Mouse (Mus musculus): ENCODE results near the gene Gba. TPM values are rescaled to one million over a fixed set of nuclear protein-coding genes. Genes with fewer than 3 reads are reported as not detected.
A peak's percentile ranks its signal among the peaks of the same experiment; 100 is the strongest.

Gba gene
- polyA plus RNA-seq, 1 experiment from 2014 or later, result 34.0 TPM

DNA sequence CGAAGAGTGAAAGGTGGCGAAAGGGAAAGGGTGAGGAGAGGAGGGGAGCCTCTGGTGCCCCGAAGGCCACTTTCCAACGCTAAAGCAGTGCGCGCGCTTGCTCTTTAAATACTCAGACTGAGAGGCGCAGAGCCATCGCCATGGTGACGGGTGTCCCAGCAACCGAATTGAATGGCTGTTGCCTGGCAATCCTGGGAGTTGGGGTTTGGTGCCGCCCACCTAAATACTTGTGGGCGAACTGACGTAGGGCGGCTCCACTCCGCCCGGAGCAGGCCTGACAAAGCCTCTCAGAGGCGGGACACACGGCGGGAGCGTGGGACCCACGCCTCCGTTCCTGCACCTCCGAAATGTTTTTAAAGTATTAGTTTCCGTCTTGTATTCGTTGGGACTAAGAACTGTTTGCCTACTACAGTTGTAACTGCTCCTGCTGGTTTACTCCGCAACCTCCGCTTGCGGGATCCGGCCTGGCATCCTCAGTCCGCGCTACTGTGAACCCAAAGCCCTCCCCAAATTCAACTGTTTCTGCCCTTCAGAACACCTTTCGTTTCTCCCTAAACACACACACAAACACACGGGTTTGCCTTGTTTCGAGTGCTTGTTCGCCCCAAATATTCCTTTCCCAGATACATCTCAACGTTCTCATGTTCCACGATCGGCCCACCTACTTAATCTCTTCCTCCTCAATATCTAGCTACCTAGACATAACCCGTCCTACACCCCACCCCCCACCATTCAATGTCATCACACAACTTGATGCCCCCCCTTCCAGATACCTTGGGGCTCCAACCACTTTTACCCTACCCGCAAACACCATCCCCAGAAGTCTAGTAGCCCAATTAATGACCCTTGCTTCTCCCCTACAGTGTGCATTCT is 24.8 kb downstream of the Gba start:
- no peaks in the 10 kb centered on the region for H3K36me3 ChIP-seq (ENCODE audit: control insufficient read depth, insufficient read depth, low read length)
- no peaks in the 10 kb centered on the region for H3K9me3 ChIP-seq (ENCODE audit: control insufficient read depth, low read length)
- peak overlapping the region; percentile 26 to 50; a peak in 2 of 4 replicates for H3K27ac ChIP-seq (replicated peaks in 1 of 2; ENCODE audit: control insufficient read depth in 1 of 2, insufficient read depth in 1 of 2, low read depth in 2 of 2, low read length in 2 of 2)
- H3K4me1 ChIP-seq (ENCODE audit: control insufficient read depth in 2 of 2, insufficient read depth in 2 of 2, low read length in 2 of 2), result peaks cover 10 to 16% of the 10 kb centered on the region in 2 experiments
- peaks cover 32% of the 10 kb centered on the region for H3K27me3 ChIP-seq (ENCODE audit: control insufficient read depth, insufficient read depth, low read length)
- H3K4me2 ChIP-seq (ENCODE audit: low read length), result peak overlapping the region; percentile 73
- 5% methylated on average over 41 of the region's 41 CpGs for WGBS
- H3K4me3 ChIP-seq (ENCODE audit: control insufficient read depth in 1 of 2, insufficient read depth in 1 of 2, low read depth in 1 of 2, low read length in 2 of 2), result peak overlapping the region; percentile 50 to 60
- ATAC-seq (ENCODE audit: insufficient number of reproducible peaks, insufficient read depth, low FRiP score, low read depth), result peak; percentile 75
- H3K9ac ChIP-seq (ENCODE audit: low read length), result peak overlapping the region; percentile 49

DNA sequence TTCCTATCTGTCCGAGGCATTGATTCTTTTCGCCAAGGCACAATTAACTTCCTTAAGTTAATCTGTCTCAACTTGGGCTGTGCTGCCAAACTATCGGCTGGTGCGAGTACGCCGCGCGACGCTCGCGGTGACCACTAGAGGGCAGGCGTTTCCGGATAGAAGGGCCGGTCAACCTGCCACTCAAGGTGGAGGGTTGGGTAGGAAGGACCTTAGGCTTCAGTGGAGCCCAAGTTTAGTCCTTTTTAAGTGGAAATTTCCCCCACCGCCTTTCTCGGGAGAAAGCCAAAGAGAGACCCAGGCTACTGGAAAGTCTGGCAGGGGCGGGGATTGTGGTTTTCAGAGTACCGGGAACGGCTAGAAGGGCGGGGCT is 25.4 kb downstream of the Gba start:
- H3K4me2 ChIP-seq (ENCODE audit: low read length), result peak overlapping the region; percentile 73
- H3K27me3 ChIP-seq (ENCODE audit: control insufficient read depth, insufficient read depth, low read length), result peaks cover 32% of the 10 kb centered on the region
- peak overlapping the region; percentile 50 to 60 for H3K4me3 ChIP-seq (ENCODE audit: control insufficient read depth in 1 of 2, insufficient read depth in 1 of 2, low read depth in 1 of 2, low read length in 2 of 2)
- no peaks in the 10 kb centered on the region for H3K9me3 ChIP-seq (ENCODE audit: control insufficient read depth, low read length)
- WGBS, result under 1% methylated on average over 20 of the region's 20 CpGs
- H3K27ac ChIP-seq (replicated peaks in 1 of 2; ENCODE audit: control insufficient read depth in 1 of 2, insufficient read depth in 1 of 2, low read depth in 2 of 2, low read length in 2 of 2), result no peak overlapping the region
- H3K4me1 ChIP-seq (ENCODE audit: control insufficient read depth in 2 of 2, insufficient read depth in 2 of 2, low read length in 2 of 2), result peaks cover 13 to 21% of the 10 kb centered on the region in 2 experiments
- peak overlapping the region; percentile 67 for H3K9ac ChIP-seq (ENCODE audit: low read length)
- peak; percentile 55; the same call in 1 of the 2 replicates for ATAC-seq (ENCODE audit: insufficient number of reproducible peaks, insufficient read depth, low FRiP score, low read depth)
- H3K36me3 ChIP-seq (ENCODE audit: control insufficient read depth, insufficient read depth, low read length), result no peaks in the 10 kb centered on the region

DNA sequence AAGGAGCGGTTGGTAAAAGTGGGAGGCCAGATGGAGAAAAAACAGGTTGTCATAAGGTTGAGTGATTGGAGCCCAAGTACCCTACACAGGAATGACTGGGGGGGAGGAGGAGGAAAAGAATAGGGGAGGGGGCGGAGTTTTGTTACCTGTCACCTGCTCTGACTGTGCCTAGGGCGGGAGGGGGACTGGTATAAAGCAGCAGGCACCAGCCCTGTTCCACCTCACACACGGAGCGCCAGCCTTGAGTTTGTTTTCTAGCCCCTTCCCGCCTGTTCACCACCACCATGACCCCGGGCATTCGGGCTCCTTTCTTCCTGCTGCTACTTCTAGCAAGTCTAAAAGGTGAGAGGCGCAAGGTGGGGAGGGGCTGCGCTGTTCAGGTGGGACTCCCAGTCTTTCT is 26.1 kb downstream of the Gba start, which contains the start of gene Muc1:
Muc1 (plus strand) TSS at position 222 of the 400 bp plus-strand sequence.
- peaks cover 19 to 27% of the 10 kb centered on the region in 2 experiments for H3K4me1 ChIP-seq (ENCODE audit: control insufficient read depth in 2 of 2, insufficient read depth in 2 of 2, low read length in 2 of 2)
- H3K9me3 ChIP-seq (ENCODE audit: control insufficient read depth, low read length), result no peaks in the 10 kb centered on the region
- H3K27me3 ChIP-seq (ENCODE audit: control insufficient read depth, insufficient read depth, low read length), result peaks cover 32% of the 10 kb centered on the region
- WGBS, result 22% methylated on average over 10 of the region's 10 CpGs
- peak within 1 kb of the TSS; percentile 67 for H3K9ac ChIP-seq (ENCODE audit: low read length)
- peak within 1 kb of the TSS; percentile 50 to 60 for H3K4me3 ChIP-seq (ENCODE audit: control insufficient read depth in 1 of 2, insufficient read depth in 1 of 2, low read depth in 1 of 2, low read length in 2 of 2)
- peak within 1 kb of the TSS; percentile 73 for H3K4me2 ChIP-seq (ENCODE audit: low read length)
- no peaks in the 10 kb centered on the region for H3K36me3 ChIP-seq (ENCODE audit: control insufficient read depth, insufficient read depth, low read length)
- ATAC-seq (ENCODE audit: insufficient number of reproducible peaks, insufficient read depth, low FRiP score, low read depth), result no peak
- H3K27ac ChIP-seq (replicated peaks in 1 of 2; ENCODE audit: control insufficient read depth in 1 of 2, insufficient read depth in 1 of 2, low read depth in 2 of 2, low read length in 2 of 2), result no peak within 1 kb of the TSS

DNA sequence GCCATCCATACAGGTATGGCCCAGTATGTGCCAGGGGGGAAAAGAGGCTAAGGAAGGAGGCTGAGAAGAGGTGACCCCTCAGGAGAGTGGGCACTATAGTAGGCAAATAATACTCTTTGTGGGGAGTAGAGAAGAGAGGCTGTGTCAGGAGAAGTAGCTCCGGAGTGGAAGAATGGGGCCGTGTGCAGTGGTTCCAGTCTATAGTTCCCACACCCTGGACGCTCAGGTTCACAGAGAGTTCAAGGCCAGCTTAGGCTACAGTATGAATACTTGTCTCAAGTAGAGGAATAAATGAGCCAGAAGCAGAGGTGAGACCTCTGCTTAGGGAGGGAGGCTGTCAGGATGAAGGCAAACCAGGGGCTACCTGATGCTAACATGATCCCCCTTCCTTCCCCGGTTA is 26.5 kb downstream of the Gba start:
- no peak overlapping the region for H3K9ac ChIP-seq (ENCODE audit: low read length)
- H3K4me1 ChIP-seq (ENCODE audit: control insufficient read depth in 2 of 2, insufficient read depth in 2 of 2, low read length in 2 of 2), result peaks cover 19 to 28% of the 10 kb centered on the region in 2 experiments
- H3K36me3 ChIP-seq (ENCODE audit: control insufficient read depth, insufficient read depth, low read length), result no peaks in the 10 kb centered on the region
- 0 out of 2 replicates have a peak overlapping the region, but pooled peaks have one; percentile 73 for H3K4me2 ChIP-seq (ENCODE audit: low read length)
- no peak overlapping the region for H3K4me3 ChIP-seq (ENCODE audit: control insufficient read depth in 1 of 2, insufficient read depth in 1 of 2, low read depth in 1 of 2, low read length in 2 of 2)
- peaks cover 32% of the 10 kb centered on the region for H3K27me3 ChIP-seq (ENCODE audit: control insufficient read depth, insufficient read depth, low read length)
- H3K27ac ChIP-seq (replicated peaks in 1 of 2; ENCODE audit: control insufficient read depth in 1 of 2, insufficient read depth in 1 of 2, low read depth in 2 of 2, low read length in 2 of 2), result no peak overlapping the region
- WGBS, result 63% methylated on average over 4 of the region's 4 CpGs
- ATAC-seq (ENCODE audit: insufficient number of reproducible peaks, insufficient read depth, low FRiP score, low read depth), result no peak
- no peaks in the 10 kb centered on the region for H3K9me3 ChIP-seq (ENCODE audit: control insufficient read depth, low read length)

DNA sequence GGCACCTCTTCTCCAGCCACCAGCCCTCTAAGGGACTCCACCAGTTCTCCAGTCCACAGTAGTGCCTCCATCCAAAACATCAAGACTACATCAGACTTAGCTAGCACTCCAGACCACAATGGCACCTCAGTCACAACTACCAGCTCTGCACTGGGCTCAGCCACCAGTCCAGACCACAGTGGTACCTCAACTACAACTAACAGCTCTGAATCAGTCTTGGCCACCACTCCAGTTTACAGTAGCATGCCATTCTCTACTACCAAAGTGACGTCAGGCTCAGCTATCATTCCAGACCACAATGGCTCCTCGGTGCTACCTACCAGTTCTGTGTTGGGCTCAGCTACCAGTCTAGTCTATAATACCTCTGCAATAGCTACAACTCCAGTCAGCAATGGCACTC is 27.8 kb downstream of the Gba start:
- Histone ChIP-seq H3K27me3 (ENCODE audit: control insufficient read depth, insufficient read depth, low read length) (peaks cover 24% of the 10 kb centered on the region; the same call in 1 of the 2 replicates), H3K27ac (replicated peaks in 1 of 2; ENCODE audit: control insufficient read depth in 1 of 2, insufficient read depth in 1 of 2, low read depth in 2 of 2, low read length in 2 of 2) (no peak overlapping the region), H3K4me1 (ENCODE audit: control insufficient read depth in 2 of 2, insufficient read depth in 2 of 2, low read length in 2 of 2) (peaks cover 19 to 28% of the 10 kb centered on the region in 2 experiments), H3K4me2 (ENCODE audit: low read length) (no peak overlapping the region), H3K4me3 (ENCODE audit: control insufficient read depth in 1 of 2, insufficient read depth in 1 of 2, low read depth in 1 of 2, low read length in 2 of 2) (no peak overlapping the region), H3K9me3 (ENCODE audit: control insufficient read depth, low read length) (no peaks in the 10 kb centered on the region), H3K9ac (ENCODE audit: low read length) (no peak overlapping the region), H3K36me3 (ENCODE audit: control insufficient read depth, insufficient read depth, low read length) (no peaks in the 10 kb centered on the region)
- ATAC-seq (ENCODE audit: insufficient number of reproducible peaks, insufficient read depth, low FRiP score, low read depth), result no peak
- WGBS, result 82% methylated on average over 2 of the region's 2 CpGs

DNA sequence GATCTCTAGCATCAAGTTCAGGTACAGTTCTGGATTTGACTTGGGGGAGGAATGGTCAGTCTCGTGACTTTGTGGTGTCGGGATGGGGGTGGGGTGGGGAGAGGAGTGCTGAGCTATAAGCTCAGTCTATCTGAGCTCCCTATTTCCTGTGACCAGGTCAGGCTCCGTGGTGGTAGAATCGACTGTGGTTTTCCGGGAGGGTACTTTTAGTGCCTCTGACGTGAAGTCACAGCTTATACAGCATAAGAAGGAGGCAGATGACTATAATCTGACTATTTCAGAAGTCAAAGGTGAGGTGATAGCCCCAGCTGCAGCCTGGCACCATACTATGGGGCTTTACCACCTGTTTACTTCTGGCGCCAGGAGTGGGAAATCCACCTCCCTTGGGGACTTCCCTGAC is 28.6 kb downstream of the Gba start:
- no peak overlapping the region for H3K27ac ChIP-seq (replicated peaks in 1 of 2; ENCODE audit: control insufficient read depth in 1 of 2, insufficient read depth in 1 of 2, low read depth in 2 of 2, low read length in 2 of 2)
- no peaks in the 10 kb centered on the region for H3K9me3 ChIP-seq (ENCODE audit: control insufficient read depth, low read length)
- H3K4me1 ChIP-seq (ENCODE audit: control insufficient read depth in 2 of 2, insufficient read depth in 2 of 2, low read length in 2 of 2), result peaks cover 19 to 28% of the 10 kb centered on the region in 2 experiments

DNA sequence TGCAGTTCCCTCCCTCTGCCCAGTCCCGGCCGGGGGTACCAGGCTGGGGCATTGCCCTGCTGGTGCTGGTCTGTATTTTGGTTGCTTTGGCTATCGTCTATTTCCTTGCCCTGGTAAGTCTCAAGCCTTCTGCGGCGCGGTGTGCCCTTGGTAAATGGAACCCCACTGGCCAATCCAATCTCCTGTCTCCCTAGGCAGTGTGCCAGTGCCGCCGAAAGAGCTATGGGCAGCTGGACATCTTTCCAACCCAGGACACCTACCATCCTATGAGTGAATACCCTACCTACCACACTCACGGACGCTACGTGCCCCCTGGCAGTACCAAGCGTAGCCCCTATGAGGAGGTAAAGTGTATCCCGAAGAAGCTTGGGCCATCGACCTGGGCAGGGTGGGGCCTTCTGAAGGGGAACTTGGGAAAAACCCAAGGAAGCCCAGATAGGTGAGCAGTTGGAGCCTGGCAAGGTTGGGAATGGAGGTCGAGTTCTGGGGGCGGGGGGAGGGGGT is 29.1 kb downstream of the Gba start:
- H3K27ac ChIP-seq (replicated peaks in 1 of 2; ENCODE audit: control insufficient read depth in 1 of 2, insufficient read depth in 1 of 2, low read depth in 2 of 2, low read length in 2 of 2), result no peak overlapping the region
- no peaks in the 10 kb centered on the region for H3K36me3 ChIP-seq (ENCODE audit: control insufficient read depth, insufficient read depth, low read length)
- ATAC-seq (ENCODE audit: insufficient number of reproducible peaks, insufficient read depth, low FRiP score, low read depth), result no peak
- peaks cover 12% of the 10 kb centered on the region; the same call in 1 of the 2 replicates for H3K27me3 ChIP-seq (ENCODE audit: control insufficient read depth, insufficient read depth, low read length)
- no peak overlapping the region for H3K9ac ChIP-seq (ENCODE audit: low read length)
- no peak overlapping the region for H3K4me3 ChIP-seq (ENCODE audit: control insufficient read depth in 1 of 2, insufficient read depth in 1 of 2, low read depth in 1 of 2, low read length in 2 of 2)
- no peak overlapping the region for H3K4me2 ChIP-seq (ENCODE audit: low read length)
- no peaks in the 10 kb centered on the region for H3K9me3 ChIP-seq (ENCODE audit: control insufficient read depth, low read length)
- peaks cover 19 to 26% of the 10 kb centered on the region in 2 experiments for H3K4me1 ChIP-seq (ENCODE audit: control insufficient read depth in 2 of 2, insufficient read depth in 2 of 2, low read length in 2 of 2)
- WGBS, result 67% methylated on average over 16 of the region's 16 CpGs

More for the DNA sequence above, 28.6 kb downstream of the Gba start:
- H3K4me2 ChIP-seq (ENCODE audit: low read length), result no peak overlapping the region
- no peak overlapping the region for H3K4me3 ChIP-seq (ENCODE audit: control insufficient read depth in 1 of 2, insufficient read depth in 1 of 2, low read depth in 1 of 2, low read length in 2 of 2)
- peaks cover 17% of the 10 kb centered on the region; the same call in 1 of the 2 replicates for H3K27me3 ChIP-seq (ENCODE audit: control insufficient read depth, insufficient read depth, low read length)
- H3K9ac ChIP-seq (ENCODE audit: low read length), result no peak overlapping the region
- no peaks in the 10 kb centered on the region for H3K36me3 ChIP-seq (ENCODE audit: control insufficient read depth, insufficient read depth, low read length)
- no peak for ATAC-seq (ENCODE audit: insufficient number of reproducible peaks, insufficient read depth, low FRiP score, low read depth)
- WGBS, result 49% methylated on average over 7 of the region's 7 CpGs
